Mouse (Mus musculus) liver, embryonic 14.5 days (tissue): ENCODE measurements around the gene Rps19.

Experiments
- CTCF ChIP-seq: IDR thresholded peaks from 2 replicates; pipeline ENCODE4 v1.5.1; 2016; ENCODE audit warnings: antibody characterized with exemption, low read depth, control low read depth
- EP300 ChIP-seq: IDR thresholded peaks from 2 replicates; pipeline ENCODE4 v1.6.1; 2016; ENCODE audit warnings: antibody characterized with exemption, low read depth

- TF ChIP-seq EP300 (no peak), CTCF (no peak)
These were observed 8.0 kb downstream of the Rps19 start for GRCm38 (mm10) chr7:24892125-24892583.
